Mouse (Mus musculus) olfactory bulb, adult 2 months (tissue): ENCODE results near the gene Tbata.

Experiments used
- CTCF ChIP-seq: fragments of 200-500 bp; IDR thresholded peaks from 2 replicates; pipeline ENCODE4 v1.5.1; 2012; ENCODE audit warnings: low read depth, mild to moderate bottlenecking, low read length, moderate library complexity; ENCODE audit not compliant: insufficient read depth
- POLR2A ChIP-seq: fragments of 200-500 bp; IDR thresholded peaks from 2 replicates; pipeline ENCODE4 v1.6.1; 2012; ENCODE audit warnings: mild to moderate bottlenecking, low read depth, low read length, moderate library complexity; ENCODE audit not compliant: insufficient read depth

DNA sequence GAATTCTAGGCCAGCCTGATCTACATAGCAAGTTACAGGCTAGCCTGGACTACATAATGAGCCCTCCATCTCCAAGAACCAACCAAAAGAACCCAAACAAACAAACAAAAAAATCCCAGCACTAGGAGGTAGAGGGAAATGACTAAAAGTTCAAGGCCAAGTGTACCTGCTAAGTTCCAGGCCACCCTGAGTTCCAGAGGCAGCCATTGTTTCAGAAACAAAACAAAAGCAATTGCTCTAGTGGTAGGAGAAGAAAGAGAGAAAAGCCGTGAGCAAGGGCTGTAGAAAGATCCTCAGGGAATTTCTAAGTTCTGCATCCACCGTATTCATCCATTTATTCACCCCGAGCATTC, 26.0 kb upstream of the Tbata start:
- no peak for TF ChIP-seq CTCF
- no peak for TF ChIP-seq POLR2A
